In genomic region chr12:39526535-39527215, GRCm38 (mm10) we compare ENCODE assay signal across 13 mouse cellular contexts.
"Had no signal": no experiment of that assay in that cellular context is flagged by ENCODE, and none has a peak within 500 bp of the region (broad histone marks: within the 10 kb centered on the region; RNA-seq: fewer than 3 reads in every experiment).

No protein-coding gene starts in this region.

- H3K36me3 ChIP-seq: neural tube, embryonic 15.5 days had no signal

- H3K27ac ChIP-seq: kidney, postnatal 0 days; neural tube, embryonic 15.5 days had no signal

- H3K4me1 ChIP-seq: neural tube, embryonic 15.5 days had no signal

- H3K27me3 ChIP-seq: neural tube, embryonic 15.5 days had no signal

- H3K4me3 ChIP-seq: myocyte; neural tube, embryonic 15.5 days had no signal

- DNase-seq: kidney, adult 9 months; kidney, postnatal 36 days; left cerebral cortex, postnatal 4 days; lung, embryonic 14.5 days; lung, postnatal 10 days; lung, postnatal 4 days; right cerebral cortex, adult 18-20 months; right cerebral cortex, postnatal 25 days; thymus, postnatal 36 days had no signal

- H3K9me3 ChIP-seq: neural tube, embryonic 15.5 days had no signal

- H3K4me2 ChIP-seq: liver, embryonic 11.5 days; lung, embryonic 14.5 days; neural tube, embryonic 15.5 days had no signal

- H3K9ac ChIP-seq: lung, embryonic 14.5 days; neural tube, embryonic 15.5 days had no signal
